Mouse (Mus musculus) CH12.LX (cell line): ENCODE measurements around the gene Cd96.

Experiments
- CTCF ChIP-seq, 2 experiments: IDR thresholded peaks in 1 of 2; conservative IDR thresholded peaks in 1 of 2; 2 replicates each; pipeline ENCODE4 v1.5.1; 2011 to 2012; ENCODE audit warnings: low read depth in 2 of 2, low read length in 2 of 2, improper control_type of control experiment in 1 of 2, inconsistent platforms in 1 of 2, mild to moderate bottlenecking in 1 of 2, moderate library complexity in 1 of 2
- EP300 ChIP-seq: IDR thresholded peaks from 2 replicates; pipeline ENCODE4 v1.6.1; 2011; ENCODE audit warnings: low read length, improper control_type of control experiment
- ETS1 ChIP-seq: conservative IDR thresholded peaks from 2 replicates; pipeline ENCODE4 v1.6.1; 2012; ENCODE audit warnings: low read depth, mild to moderate bottlenecking, inconsistent platforms, low read length, improper control_type of control experiment, moderate library complexity
- KAT2A ChIP-seq: IDR thresholded peaks from 2 replicates; pipeline ENCODE4 v1.6.1; 2012; ENCODE audit warnings: low read length, improper control_type of control experiment, inconsistent platforms; ENCODE audit not compliant: insufficient replicate concordance
- RCOR1 ChIP-seq: conservative IDR thresholded peaks from 2 replicates; pipeline ENCODE4 v1.6.1; 2012; ENCODE audit warnings: low read depth, mild to moderate bottlenecking, inconsistent platforms, low read length, improper control_type of control experiment
- USF2 ChIP-seq: conservative IDR thresholded peaks from 2 replicates; pipeline ENCODE4 v1.6.1; 2011; ENCODE audit warnings: low read depth, low read length, improper control_type of control experiment
- ZC3H11A ChIP-seq: IDR thresholded peaks from 2 replicates; pipeline ENCODE4 v1.6.1; 2012; ENCODE audit warnings: low read depth, mild to moderate bottlenecking, inconsistent platforms, low read length, improper control_type of control experiment

DNA sequence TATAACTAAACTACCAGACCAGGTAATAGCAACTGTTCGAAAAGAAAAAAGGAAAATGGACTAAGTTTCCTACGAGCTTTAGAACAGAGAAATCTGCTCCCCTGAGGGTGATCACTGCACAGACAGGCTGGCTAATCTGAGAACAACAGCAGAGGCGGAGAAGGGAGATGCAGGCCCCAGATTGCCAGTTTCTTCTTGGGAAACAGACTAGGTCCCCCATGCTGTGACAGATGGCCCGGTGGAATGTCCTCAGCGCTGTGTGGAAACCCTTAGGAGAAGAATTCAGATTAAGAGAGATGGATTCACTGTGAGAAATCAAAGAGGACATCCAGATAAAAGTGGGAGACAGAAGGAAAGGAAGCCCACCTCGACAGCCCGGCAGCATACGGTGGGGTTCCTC lies 10.5 kb downstream of the Cd96 start:
- TF ChIP-seq KAT2A, result no peak
- TF ChIP-seq RCOR1, result no peak
- no peak for TF ChIP-seq USF2
- TF ChIP-seq CTCF (conservative IDR thresholded peaks at IDR 0.05 in 1 of 2, IDR thresholded peaks at IDR 0.05 in 1 of 2; ENCODE audit: low read depth in 2 of 2, low read length in 2 of 2), result no peak
- no peak for TF ChIP-seq ETS1
- no peak for TF ChIP-seq ZC3H11A
- TF ChIP-seq EP300, result no peak
